Mouse (Mus musculus): ENCODE data around the gene Bend6. TPM values are rescaled to one million over a fixed set of nuclear protein-coding genes. Genes with fewer than 3 reads are reported as not detected.
A peak's percentile ranks its signal among the peaks of the same experiment; 100 is the strongest.

Gene Bend6
- polyA plus RNA-seq, 1 experiment from 2014 or later, result 0.40 TPM

GRCm38 (mm10) chr1:33940364-33940928 is 32.8 kb upstream of the Bend6 start:
- H3K9ac ChIP-seq (replicated peaks; ENCODE audit: low read length), result no peak overlapping the region
- no peaks in the 10 kb centered on the region for H3K36me3 ChIP-seq (ENCODE audit: insufficient read depth, low read length)
- H3K4me3 ChIP-seq (ENCODE audit: low read length), result no peak overlapping the region
- no peak overlapping the region for H3K4me2 ChIP-seq (replicated peaks; ENCODE audit: low read depth, low read length)
- no peaks in the 10 kb centered on the region for H3K9me3 ChIP-seq (ENCODE audit: low read length)
- no peaks in the 10 kb centered on the region for H3K4me1 ChIP-seq (ENCODE audit: insufficient read depth, low read length)
- no peaks in the 10 kb centered on the region for H3K27me3 ChIP-seq (ENCODE audit: insufficient read depth, low read length)
- ATAC-seq (ENCODE audit: low FRiP score, low TSS enrichment), result no peak
- 82% methylated on average over 11 of the region's 11 CpGs for WGBS
- H3K27ac ChIP-seq (ENCODE audit: low read length), result no peak overlapping the region

GRCm38 (mm10) chr1:33939828-33940227 is 32.2 kb upstream of the Bend6 start:
- no peaks in the 10 kb centered on the region for H3K9me3 ChIP-seq (ENCODE audit: low read length)
- no peaks in the 10 kb centered on the region for H3K36me3 ChIP-seq (ENCODE audit: insufficient read depth, low read length)
- no peak overlapping the region for H3K4me3 ChIP-seq (ENCODE audit: low read length)
- no peak overlapping the region for H3K27ac ChIP-seq (ENCODE audit: low read length)
- no peaks in the 10 kb centered on the region for H3K4me1 ChIP-seq (ENCODE audit: insufficient read depth, low read length)
- WGBS, result 63% methylated on average over 5 of the region's 5 CpGs
- H3K27me3 ChIP-seq (ENCODE audit: insufficient read depth, low read length), result no peaks in the 10 kb centered on the region
- no peak overlapping the region for H3K9ac ChIP-seq (replicated peaks; ENCODE audit: low read length)
- no peak for ATAC-seq (ENCODE audit: low FRiP score, low TSS enrichment)
- no peak overlapping the region for H3K4me2 ChIP-seq (replicated peaks; ENCODE audit: low read depth, low read length)

- no peak for ATAC-seq (ENCODE audit: low FRiP score, low TSS enrichment)
- Histone ChIP-seq H3K9me3 (ENCODE audit: low read length) (no peaks in the 10 kb centered on the region), H3K4me1 (ENCODE audit: insufficient read depth, low read length) (no peaks in the 10 kb centered on the region), H3K9ac (replicated peaks; ENCODE audit: low read length) (no peak overlapping the region), H3K4me3 (ENCODE audit: low read length) (no peak overlapping the region), H3K27ac (ENCODE audit: low read length) (no peak overlapping the region), H3K27me3 (ENCODE audit: insufficient read depth, low read length) (no peaks in the 10 kb centered on the region), H3K36me3 (ENCODE audit: insufficient read depth, low read length) (no peaks in the 10 kb centered on the region), H3K4me2 (replicated peaks; ENCODE audit: low read depth, low read length) (no peak overlapping the region)
- 88% methylated on average over 3 of the region's 3 CpGs for WGBS
Observed at GRCm38 (mm10) chr1:33935946-33936345, 28.3 kb upstream of the Bend6 start.

- Histone ChIP-seq H3K4me1 (ENCODE audit: insufficient read depth, low read length) (no peaks in the 10 kb centered on the region), H3K4me2 (replicated peaks; ENCODE audit: low read depth, low read length) (no peak overlapping the region), H3K9me3 (ENCODE audit: low read length) (no peaks in the 10 kb centered on the region), H3K36me3 (ENCODE audit: insufficient read depth, low read length) (no peaks in the 10 kb centered on the region), H3K27ac (ENCODE audit: low read length) (no peak overlapping the region), H3K4me3 (ENCODE audit: low read length) (no peak overlapping the region), H3K9ac (replicated peaks; ENCODE audit: low read length) (no peak overlapping the region), H3K27me3 (ENCODE audit: insufficient read depth, low read length) (no peaks in the 10 kb centered on the region)
- WGBS, result 86% methylated on average over 14 of the region's 14 CpGs
- ATAC-seq (ENCODE audit: low FRiP score, low TSS enrichment), result no peak
Observed at GRCm38 (mm10) chr1:33932845-33933499, 25.4 kb upstream of the Bend6 start.

- H3K36me3 ChIP-seq (ENCODE audit: insufficient read depth, low read length), result no peaks in the 10 kb centered on the region
- H3K4me1 ChIP-seq (ENCODE audit: insufficient read depth, low read length), result no peaks in the 10 kb centered on the region
- 89% methylated on average over 3 of the region's 3 CpGs for WGBS
- H3K4me2 ChIP-seq (replicated peaks; ENCODE audit: low read depth, low read length), result no peak overlapping the region
- H3K9me3 ChIP-seq (ENCODE audit: low read length), result no peaks in the 10 kb centered on the region
- H3K27ac ChIP-seq (ENCODE audit: low read length), result no peak overlapping the region
- H3K9ac ChIP-seq (replicated peaks; ENCODE audit: low read length), result no peak overlapping the region
- ATAC-seq (ENCODE audit: low FRiP score, low TSS enrichment), result no peak
- no peaks in the 10 kb centered on the region for H3K27me3 ChIP-seq (ENCODE audit: insufficient read depth, low read length)
- no peak overlapping the region for H3K4me3 ChIP-seq (ENCODE audit: low read length)
Observed at GRCm38 (mm10) chr1:33932196-33932595, 24.6 kb upstream of the Bend6 start.

GRCm38 (mm10) chr1:33931791-33932190 is 24.2 kb upstream of the Bend6 start:
- ATAC-seq (ENCODE audit: low FRiP score, low TSS enrichment), result no peak
- no peaks in the 10 kb centered on the region for H3K9me3 ChIP-seq (ENCODE audit: low read length)
- H3K4me3 ChIP-seq (ENCODE audit: low read length), result no peak overlapping the region
- no peaks in the 10 kb centered on the region for H3K36me3 ChIP-seq (ENCODE audit: insufficient read depth, low read length)
- no peaks in the 10 kb centered on the region for H3K27me3 ChIP-seq (ENCODE audit: insufficient read depth, low read length)
- 86% methylated on average over 8 of the region's 8 CpGs for WGBS
- no peak overlapping the region for H3K4me2 ChIP-seq (replicated peaks; ENCODE audit: low read depth, low read length)
- H3K9ac ChIP-seq (replicated peaks; ENCODE audit: low read length), result no peak overlapping the region
- no peaks in the 10 kb centered on the region for H3K4me1 ChIP-seq (ENCODE audit: insufficient read depth, low read length)
- H3K27ac ChIP-seq (ENCODE audit: low read length), result no peak overlapping the region

- Histone ChIP-seq H3K4me2 (replicated peaks; ENCODE audit: low read depth, low read length) (no peak overlapping the region), H3K9me3 (ENCODE audit: low read length) (no peaks in the 10 kb centered on the region), H3K4me3 (ENCODE audit: low read length) (no peak overlapping the region), H3K4me1 (ENCODE audit: insufficient read depth, low read length) (no peaks in the 10 kb centered on the region), H3K36me3 (ENCODE audit: insufficient read depth, low read length) (no peaks in the 10 kb centered on the region), H3K27me3 (ENCODE audit: insufficient read depth, low read length) (no peaks in the 10 kb centered on the region), H3K27ac (ENCODE audit: low read length) (no peak overlapping the region), H3K9ac (replicated peaks; ENCODE audit: low read length) (no peak overlapping the region)
- WGBS, result 93% methylated on average over 7 of the region's 7 CpGs
- no peak for ATAC-seq (ENCODE audit: low FRiP score, low TSS enrichment)
Observed at GRCm38 (mm10) chr1:33927466-33927865, 19.9 kb upstream of the Bend6 start.

GRCm38 (mm10) chr1:33925283-33925682 is 17.7 kb upstream of the Bend6 start:
- no peak overlapping the region for H3K27ac ChIP-seq (ENCODE audit: low read length)
- H3K4me2 ChIP-seq (replicated peaks; ENCODE audit: low read depth, low read length), result no peak overlapping the region
- no peaks in the 10 kb centered on the region for H3K27me3 ChIP-seq (ENCODE audit: insufficient read depth, low read length)
- H3K4me1 ChIP-seq (ENCODE audit: insufficient read depth, low read length), result no peaks in the 10 kb centered on the region
- H3K9ac ChIP-seq (replicated peaks; ENCODE audit: low read length), result no peak overlapping the region
- no peaks in the 10 kb centered on the region for H3K9me3 ChIP-seq (ENCODE audit: low read length)
- peak; percentile 69 for ATAC-seq (ENCODE audit: low FRiP score, low TSS enrichment)
- no peaks in the 10 kb centered on the region for H3K36me3 ChIP-seq (ENCODE audit: insufficient read depth, low read length)
- H3K4me3 ChIP-seq (ENCODE audit: low read length), result no peak overlapping the region
- 26% methylated on average over 3 of the region's 3 CpGs for WGBS

GRCm38 (mm10) chr1:33922975-33923374 is 15.4 kb upstream of the Bend6 start:
- Histone ChIP-seq H3K9me3 (ENCODE audit: low read length) (no peaks in the 10 kb centered on the region), H3K27ac (ENCODE audit: low read length) (no peak overlapping the region)
- peak; percentile 61; the same call in 1 of the 2 replicates for ATAC-seq (ENCODE audit: low FRiP score, low TSS enrichment)

GRCm38 (mm10) chr1:33916554-33916953 is 8.9 kb upstream of the Bend6 start:
- Histone ChIP-seq H3K9ac (replicated peaks; ENCODE audit: low read length) (no peak overlapping the region), H3K27me3 (ENCODE audit: insufficient read depth, low read length) (no peaks in the 10 kb centered on the region)
- 88% methylated on average over 5 of the region's 5 CpGs for whole genome bisulfite sequencing

More at GRCm38 (mm10) chr1:33922975-33923374, 15.4 kb upstream of the Bend6 start:
- WGBS, result 45% methylated on average over 7 of the region's 7 CpGs
- no peaks in the 10 kb centered on the region for H3K27me3 ChIP-seq (ENCODE audit: insufficient read depth, low read length)
- H3K4me2 ChIP-seq (replicated peaks; ENCODE audit: low read depth, low read length), result no peak overlapping the region
- no peak overlapping the region for H3K9ac ChIP-seq (replicated peaks; ENCODE audit: low read length)
- H3K36me3 ChIP-seq (ENCODE audit: insufficient read depth, low read length), result no peaks in the 10 kb centered on the region
- H3K4me3 ChIP-seq (ENCODE audit: low read length), result no peak overlapping the region
- no peaks in the 10 kb centered on the region for H3K4me1 ChIP-seq (ENCODE audit: insufficient read depth, low read length)

More at GRCm38 (mm10) chr1:33916554-33916953, 8.9 kb upstream of the Bend6 start:
- H3K9me3 ChIP-seq (ENCODE audit: low read length), result no peaks in the 10 kb centered on the region
- no peaks in the 10 kb centered on the region for H3K36me3 ChIP-seq (ENCODE audit: insufficient read depth, low read length)
- no peaks in the 10 kb centered on the region for H3K4me1 ChIP-seq (ENCODE audit: insufficient read depth, low read length)
- H3K27ac ChIP-seq (ENCODE audit: low read length), result no peak overlapping the region
- no peak overlapping the region for H3K4me3 ChIP-seq (ENCODE audit: low read length)
- H3K4me2 ChIP-seq (replicated peaks; ENCODE audit: low read depth, low read length), result no peak overlapping the region
- no peak for ATAC-seq (ENCODE audit: low FRiP score, low TSS enrichment)

All from kidney, embryonic 16.5 days (tissue).